Mouse (Mus musculus) olfactory bulb, adult 2 months (tissue): Measurements from ENCODE around the gene Nup188.

Source experiments
- CTCF ChIP-seq: fragments of 200-500 bp; IDR thresholded peaks from 2 replicates; pipeline ENCODE4 v1.5.1; 2012; ENCODE audit warnings: low read depth, mild to moderate bottlenecking, low read length, moderate library complexity; ENCODE audit not compliant: insufficient read depth
- POLR2A ChIP-seq: fragments of 200-500 bp; IDR thresholded peaks from 2 replicates; pipeline ENCODE4 v1.6.1; 2012; ENCODE audit warnings: mild to moderate bottlenecking, low read depth, low read length, moderate library complexity; ENCODE audit not compliant: insufficient read depth

DNA sequence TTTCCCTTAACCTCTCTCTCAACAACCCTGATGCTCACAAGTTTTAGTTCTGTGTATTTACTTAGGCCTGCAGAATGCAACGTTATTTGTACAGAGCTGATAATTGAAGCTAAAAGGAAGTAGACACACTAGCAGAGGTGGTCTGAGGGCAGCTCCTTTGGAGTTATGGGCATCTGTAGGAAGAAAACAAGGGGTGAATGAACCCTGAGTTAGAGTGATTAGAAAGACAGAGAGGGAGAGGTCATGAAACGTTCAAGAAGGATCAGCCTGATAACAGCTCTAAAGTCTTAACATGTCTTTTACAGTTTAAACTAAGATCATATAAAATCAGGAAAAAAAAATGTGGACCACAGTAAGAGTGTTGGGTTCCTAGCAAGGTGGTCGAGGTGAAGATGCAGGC lies 23.2 kb downstream of the Nup188 start:
- TF ChIP-seq CTCF (no peak), POLR2A (no peak)
